Mouse (Mus musculus) forebrain, embryonic 16.5 days (tissue): Measurements from ENCODE around the gene Irf9. TPM values are rescaled to one million over a fixed set of nuclear protein-coding genes. Genes with fewer than 3 reads are reported as not detected.
A peak's percentile ranks its signal among the peaks of the same experiment; 100 is the strongest.

Experiments used
- ATAC-seq: fragments of 200-750 bp; cut with Nextera tagmentation; 2 replicates; pipeline ENCODE4 v1.8.0; 2017; ENCODE audit warnings: mild to moderate bottlenecking, moderate library complexity
- H3K27ac ChIP-seq: fragments of 300-500 bp; sonication (generic); 2 replicates; pipeline ENCODE4 v1.5.1; 2014; ENCODE audit warnings: low read length, control low read depth
- H3K27me3 ChIP-seq: fragments of 300-500 bp; sonication (generic); replicated peaks from 2 replicates; pipeline ENCODE4 v1.6.1; 2014; ENCODE audit warnings: low read length; ENCODE audit not compliant: control insufficient read depth, insufficient read depth
- H3K36me3 ChIP-seq: fragments of 300-500 bp; sonication (generic); 2 replicates; pipeline ENCODE4 v1.6.1; 2014; ENCODE audit not compliant: control insufficient read depth, insufficient read depth
- H3K4me1 ChIP-seq: fragments of 300-500 bp; sonication (generic); replicated peaks from 2 replicates; pipeline ENCODE4 v1.6.1; 2014; ENCODE audit warnings: low read length; ENCODE audit not compliant: control insufficient read depth, insufficient read depth
- H3K4me2 ChIP-seq: fragments of 300-500 bp; sonication (generic); 2 replicates; pipeline ENCODE4 v1.6.1; 2014; ENCODE audit warnings: mild to moderate bottlenecking, low read length, control low read depth
- H3K4me3 ChIP-seq: fragments of 300-500 bp; sonication (generic); replicated peaks from 2 replicates; pipeline ENCODE4 v1.5.1; 2014; ENCODE audit warnings: mild to moderate bottlenecking, low read length, control low read depth
- H3K9ac ChIP-seq: fragments of 300-500 bp; sonication (generic); replicated peaks from 2 replicates; pipeline ENCODE4 v1.6.1; 2014; ENCODE audit warnings: low read depth, low read length, control low read depth
- H3K9me3 ChIP-seq: fragments of 300-500 bp; sonication (generic); 2 replicates; pipeline ENCODE4 v1.6.1; 2016; ENCODE audit warnings: low read length; ENCODE audit not compliant: control insufficient read depth
- WGBS: fragments of 180-500 bp; shearing (Covaris S2); extraction: QIAGEN DNeasy Blood & Tissue Kit; methylation state at CpG from one replicate; pipeline ENCODE4 v1.1.7; 2014; 5-methylcytosine and 5-hydroxymethylcytosine counted together
- polyA plus RNA-seq: library from polyadenylated mRNA; unstranded; fragments of >200 nt; fragmentation: Nextera tagmentation; extraction: Ambion mirVana; gene quantifications from 2 replicates; pipeline ENCODE4 v1.2.1, GENCODE M21; 2015

The Irf9 gene
- polyA plus RNA-seq, 1 experiment from 2014 or later, result 11.8 TPM

DNA sequence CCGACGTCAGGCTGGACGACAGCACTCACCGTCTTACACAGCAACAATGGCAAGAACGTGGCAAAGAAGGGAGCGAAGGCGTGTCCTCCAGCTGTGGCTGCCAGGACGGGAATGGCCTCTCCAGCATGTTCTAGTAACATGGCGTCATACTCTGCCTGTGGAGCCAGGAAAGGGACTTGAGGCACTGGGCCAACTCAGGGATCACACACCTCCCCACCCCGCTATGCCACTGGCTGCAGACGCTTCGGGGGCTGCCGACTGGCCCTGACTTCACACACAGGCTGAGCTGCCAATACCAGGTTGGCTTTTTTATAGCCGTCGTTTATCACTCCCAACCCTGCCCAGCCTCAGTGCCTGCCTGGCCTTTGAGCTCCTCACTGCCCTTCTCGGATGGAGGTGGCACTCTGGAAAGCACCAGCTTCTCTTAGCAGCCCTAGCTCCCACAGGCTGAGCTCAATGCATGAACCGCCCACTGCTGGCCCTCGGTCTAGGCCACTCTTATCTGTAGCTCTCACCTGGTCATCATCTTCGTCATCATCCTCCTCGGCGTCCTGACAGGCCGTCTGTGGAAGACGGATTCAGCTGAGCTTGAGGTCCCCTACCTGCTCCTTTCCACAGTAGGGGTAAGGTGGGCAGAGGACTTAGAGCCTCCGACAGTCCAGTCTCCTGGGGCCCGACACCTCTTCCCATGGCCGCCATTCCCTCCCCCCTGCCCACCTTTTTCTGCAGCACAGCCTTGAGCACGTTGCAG lies 24.9 kb downstream of the Irf9 start:
- 93% methylated on average over 27 of the region's 27 CpGs for WGBS
- no peak overlapping the region for H3K9ac ChIP-seq
- H3K4me1 ChIP-seq, result no peaks in the 10 kb centered on the region
- H3K27ac ChIP-seq, result no peak overlapping the region
- H3K4me3 ChIP-seq, result no peak overlapping the region
- no peaks in the 10 kb centered on the region for H3K9me3 ChIP-seq
- no peak overlapping the region for H3K4me2 ChIP-seq
- peaks cover 46% of the 10 kb centered on the region for H3K36me3 ChIP-seq
- no peaks in the 10 kb centered on the region for H3K27me3 ChIP-seq
- no peak for ATAC-seq

- no peak overlapping the region for H3K4me2 ChIP-seq
- WGBS, result 46% methylated on average over 5 of the region's 5 CpGs
- H3K4me1 ChIP-seq, result peaks cover 5% of the 10 kb centered on the region
- H3K4me3 ChIP-seq, result no peak overlapping the region
- no peaks in the 10 kb centered on the region for H3K27me3 ChIP-seq
- ATAC-seq, result no peak
- no peaks in the 10 kb centered on the region for H3K9me3 ChIP-seq
- no peak overlapping the region for H3K27ac ChIP-seq
- peaks cover 48% of the 10 kb centered on the region for H3K36me3 ChIP-seq
- no peak overlapping the region for H3K9ac ChIP-seq
These were observed 25.9 kb downstream of the Irf9 start for GRCm38 (mm10) chr14:55629312-55629711.

GRCm38 (mm10) chr14:55634874-55635522 lies 31.6 kb downstream of the Irf9 start:
- ATAC-seq, result peak; percentile 35; the same call in 1 of the 2 replicates
- Histone ChIP-seq H3K36me3 (peaks cover 19% of the 10 kb centered on the region), H3K27ac (peak overlapping the region; percentile 73), H3K4me2 (peak overlapping the region; percentile 92), H3K4me3 (peak overlapping the region; percentile 72), H3K9me3 (no peaks in the 10 kb centered on the region), H3K9ac (peak overlapping the region; percentile 72), H3K27me3 (no peaks in the 10 kb centered on the region), H3K4me1 (peaks cover 18% of the 10 kb centered on the region)
- 4% methylated on average over 23 of the region's 23 CpGs for WGBS

DNA sequence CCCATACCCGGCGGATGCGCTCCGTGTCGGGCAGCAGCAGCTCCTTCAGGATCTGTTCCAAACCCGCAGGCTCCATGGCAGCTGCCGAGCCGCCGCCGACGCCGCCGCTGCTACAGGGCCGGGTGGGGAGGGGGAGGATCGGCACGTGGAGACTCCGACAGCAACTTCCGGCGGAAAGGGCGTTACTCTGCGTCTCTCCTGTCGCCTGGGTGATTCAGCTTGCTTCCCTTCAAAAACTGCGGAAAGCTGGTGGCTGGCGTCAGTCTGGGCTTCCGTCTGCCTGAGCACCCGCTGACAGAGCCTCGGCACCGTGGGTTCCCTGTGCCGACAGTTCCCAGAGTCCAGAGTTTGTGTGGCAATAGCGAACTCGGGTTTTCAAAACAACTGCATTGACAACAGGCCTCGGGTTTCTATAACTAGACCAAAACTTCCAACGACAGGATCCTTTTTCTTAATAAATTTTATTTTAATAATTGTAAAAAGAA lies 32.2 kb downstream of the Irf9 start, which contains the start of gene Ipo4:
Gene Ipo4 (minus strand): TSS at position 435 of the 485 bp plus-strand sequence.
- peaks cover 18% of the 10 kb centered on the region for H3K36me3 ChIP-seq
- H3K4me2 ChIP-seq, result peak within 1 kb of the TSS; percentile 92
- H3K4me1 ChIP-seq, result peaks cover 18% of the 10 kb centered on the region
- H3K4me3 ChIP-seq, result peak within 1 kb of the TSS; percentile 72
- WGBS, result 1% methylated on average over 33 of the region's 33 CpGs
- H3K27ac ChIP-seq, result peak within 1 kb of the TSS; percentile 73
- H3K9ac ChIP-seq, result peak within 1 kb of the TSS; percentile 72
- no peaks in the 10 kb centered on the region for H3K27me3 ChIP-seq
- H3K9me3 ChIP-seq, result no peaks in the 10 kb centered on the region
- ATAC-seq, result peak; percentile 96

GRCm38 (mm10) chr14:55637795-55638194 lies 34.4 kb downstream of the Irf9 start, which contains the start of gene Gm49378:
Gene Gm49378 (minus strand): TSS chr14:55637895.
- 95% methylated on average over 9 of the region's 9 CpGs for WGBS
- H3K4me2 ChIP-seq, result no peak within 1 kb of the TSS
- peaks cover 22% of the 10 kb centered on the region for H3K36me3 ChIP-seq
- no peaks in the 10 kb centered on the region for H3K27me3 ChIP-seq
- H3K4me1 ChIP-seq, result peaks cover 24% of the 10 kb centered on the region
- ATAC-seq, result no peak
- no peak within 1 kb of the TSS for H3K27ac ChIP-seq
- H3K4me3 ChIP-seq, result no peak within 1 kb of the TSS
- H3K9me3 ChIP-seq, result no peaks in the 10 kb centered on the region
- H3K9ac ChIP-seq, result no peak within 1 kb of the TSS

- H3K4me3 ChIP-seq, result no peak overlapping the region
- peaks cover 20% of the 10 kb centered on the region for H3K36me3 ChIP-seq
- no peaks in the 10 kb centered on the region for H3K9me3 ChIP-seq
- H3K27me3 ChIP-seq, result no peaks in the 10 kb centered on the region
- H3K27ac ChIP-seq, result no peak overlapping the region
- H3K4me2 ChIP-seq, result no peak overlapping the region
- ATAC-seq, result no peak
- 98% methylated on average over 14 of the region's 14 CpGs for WGBS
- H3K9ac ChIP-seq, result no peak overlapping the region
- H3K4me1 ChIP-seq, result peaks cover 24% of the 10 kb centered on the region
These were observed 37.4 kb downstream of the Irf9 start for GRCm38 (mm10) chr14:55640816-55641215.

DNA sequence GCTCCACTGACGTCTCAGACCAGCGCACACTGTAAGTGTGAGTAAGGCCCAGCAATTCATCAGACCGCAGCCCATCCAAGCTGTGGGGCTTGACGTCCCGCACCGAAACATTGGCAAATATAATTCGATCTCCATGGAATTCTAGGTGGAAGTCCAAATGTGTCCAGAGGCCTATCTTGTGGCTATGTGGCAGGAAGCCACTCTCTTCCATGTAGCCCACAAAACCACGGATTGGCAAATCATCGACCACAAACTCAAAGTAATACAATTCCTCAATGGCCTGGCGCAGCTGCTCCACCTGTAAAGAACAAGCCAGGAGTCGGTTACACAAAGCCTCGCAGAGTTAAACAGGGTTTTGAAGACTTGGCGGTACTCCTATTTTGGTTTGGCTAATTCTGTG lies 37.9 kb downstream of the Irf9 start:
- peaks cover 21% of the 10 kb centered on the region for H3K4me1 ChIP-seq
- no peak overlapping the region for H3K27ac ChIP-seq
- no peaks in the 10 kb centered on the region for H3K9me3 ChIP-seq
- H3K27me3 ChIP-seq, result no peaks in the 10 kb centered on the region
- H3K36me3 ChIP-seq, result peaks cover 20% of the 10 kb centered on the region
- WGBS, result 98% methylated on average over 13 of the region's 13 CpGs
- no peak overlapping the region for H3K4me3 ChIP-seq
- ATAC-seq, result no peak
- no peak overlapping the region for H3K9ac ChIP-seq
- H3K4me2 ChIP-seq, result no peak overlapping the region

DNA sequence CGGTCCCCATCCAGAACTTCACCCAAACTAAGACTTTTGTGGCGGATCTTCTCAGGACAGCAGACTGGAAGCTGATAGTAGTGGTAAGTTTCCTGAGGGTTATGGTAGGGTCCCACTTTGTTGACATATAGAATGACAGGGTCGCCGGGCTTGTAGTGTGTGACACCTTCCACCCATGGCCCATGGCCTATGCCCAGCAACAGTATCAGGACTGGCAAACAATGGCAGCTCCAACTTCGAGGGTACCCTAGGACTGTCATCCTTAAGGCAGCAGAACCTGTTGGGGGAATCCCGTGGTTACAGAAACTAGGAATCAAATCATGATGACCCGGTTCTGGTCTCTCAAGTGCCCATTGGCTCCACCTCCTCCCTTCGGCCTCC lies 39.3 kb downstream of the Irf9 start:
- peak; percentile 35 for ATAC-seq
- Histone ChIP-seq H3K4me3 (peak overlapping the region; percentile 99), H3K4me1 (peaks cover 21% of the 10 kb centered on the region), H3K36me3 (peaks cover 14% of the 10 kb centered on the region), H3K27me3 (no peaks in the 10 kb centered on the region), H3K9ac (peak overlapping the region; percentile 97), H3K4me2 (peak overlapping the region; percentile 84), H3K9me3 (no peaks in the 10 kb centered on the region), H3K27ac (peak overlapping the region; percentile 97)
- 23% methylated on average over 8 of the region's 8 CpGs for WGBS

GRCm38 (mm10) chr14:55643060-55643907 lies 39.9 kb downstream of the Irf9 start, which contains the start of gene Tm9sf1:
Gene Tm9sf1 (minus strand): TSS chr14:55643806.
- Histone ChIP-seq H3K27ac (peak within 1 kb of the TSS; percentile 97), H3K36me3 (peaks cover 9% of the 10 kb centered on the region), H3K9ac (peak within 1 kb of the TSS; percentile 97), H3K4me2 (peak within 1 kb of the TSS; percentile 84), H3K9me3 (no peaks in the 10 kb centered on the region), H3K27me3 (no peaks in the 10 kb centered on the region), H3K4me3 (peak within 1 kb of the TSS; percentile 99), H3K4me1 (peaks cover 21% of the 10 kb centered on the region)
- WGBS, result under 1% methylated on average over 89 of the region's 89 CpGs
- peak; percentile 91 for ATAC-seq
